Mouse (Mus musculus) cerebellum, adult 2 months (tissue): ENCODE measurements at regions not wholly inside any gene's neighbourhood (a gene's known extent, or its start where the extent isn't known, plus 50 kb on each side); places are given as distances from the start of the nearest gene placed in this dataset.
"Not testable (repeated sequence)": the region's sequence is repeated elsewhere in the genome, so short reads cannot be mapped to it uniquely, and the experiment has no call there.

ENCODE experiments used
- DNase-seq, 2 experiments: peaks; one replicate each; pipeline ENCODE4 v3.0.0; 2021
- H3K27ac ChIP-seq: fragments of 200-500 bp; 2 replicates; pipeline ENCODE4 v1.5.1; 2012; ENCODE audit warnings: low read length, control low read depth, inconsistent platforms; ENCODE audit not compliant: insufficient read depth
- H3K27me3 ChIP-seq: fragments of 200-500 bp; 2 replicates; pipeline ENCODE4 v1.6.1; 2012; ENCODE audit warnings: inconsistent platforms, mild to moderate bottlenecking, low read length, moderate library complexity; ENCODE audit not compliant: control insufficient read depth, insufficient read depth
- H3K4me1 ChIP-seq: fragments of 200-500 bp; 2 replicates; pipeline ENCODE4 v1.6.1; 2011; ENCODE audit warnings: low read length; ENCODE audit not compliant: control insufficient read depth, insufficient read depth
- H3K4me3 ChIP-seq: fragments of 200-500 bp; replicated peaks from 2 replicates; pipeline ENCODE3; 2011; ENCODE audit warnings: mild to moderate bottlenecking, low read depth, low read length, control low read depth; ENCODE audit not compliant: insufficient read depth
- CTCF ChIP-seq: fragments of 200-500 bp; IDR thresholded peaks from 2 replicates; pipeline ENCODE4 v1.5.1; 2011; ENCODE audit warnings: low read depth, mild to moderate bottlenecking, control low read depth, low read length, moderate library complexity, borderline replicate concordance; ENCODE audit not compliant: insufficient read depth
- POLR2A ChIP-seq: fragments of 200-500 bp; IDR thresholded peaks from 2 replicates; pipeline ENCODE4 v1.6.1; 2011; ENCODE audit warnings: low read length, control low read depth, borderline replicate concordance; ENCODE audit not compliant: insufficient read depth
- WGBS: fragments of 180-500 bp; shearing (Covaris S2); methylation state at CpG from one replicate; pipeline ENCODE4 v1.1.7; 2018; 5-methylcytosine and 5-hydroxymethylcytosine counted together

DNA sequence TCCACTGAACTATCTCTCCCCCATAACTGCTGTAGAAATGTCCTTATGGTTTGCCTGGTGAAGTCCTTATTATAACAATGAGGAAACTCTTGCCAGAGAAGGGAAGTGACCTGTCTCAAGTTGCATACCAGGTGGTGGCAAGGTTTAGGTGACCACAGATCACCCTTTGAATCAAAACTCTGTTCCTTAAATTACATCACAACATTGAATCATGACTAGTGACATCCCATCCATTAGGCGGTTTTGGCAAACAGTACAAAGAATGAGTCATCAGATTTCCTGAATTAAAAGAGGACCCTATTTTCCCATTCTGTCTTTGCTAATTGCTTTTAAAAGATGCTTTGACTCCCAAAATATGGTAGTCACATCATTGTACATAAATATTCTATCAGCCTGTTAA lies 168.5 kb upstream of the Pgr start:
- Histone ChIP-seq H3K4me3 (no peak overlapping the region), H3K4me1 (no peaks in the 10 kb centered on the region), H3K27ac (no peak overlapping the region), H3K27me3 (no peaks in the 10 kb centered on the region)
- 89% methylated on average over 1 of the region's 1 CpGs for WGBS
- DNase-seq, result no peak
- TF ChIP-seq POLR2A (no peak), CTCF (no peak)

DNA sequence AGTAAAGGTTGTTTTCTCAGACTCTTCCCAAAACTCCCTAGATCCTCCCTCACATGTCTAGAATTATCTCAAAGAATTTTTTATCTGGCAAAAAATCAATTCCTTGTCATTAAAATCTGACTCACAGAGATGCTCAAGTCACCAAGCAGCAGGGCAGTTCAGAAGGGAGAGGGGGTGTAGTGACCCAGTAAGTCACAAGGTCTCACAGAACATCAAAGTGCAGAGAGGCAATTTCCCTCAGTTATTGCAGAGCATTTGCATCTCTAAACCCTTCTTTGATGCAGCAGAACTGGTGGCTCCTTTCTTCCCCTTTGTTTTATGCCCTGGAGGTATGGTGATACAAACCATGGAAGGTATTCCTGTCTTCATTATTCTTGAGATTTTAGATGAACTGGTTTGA lies 166.1 kb upstream of the Pgr start:
- no peak for DNase-seq
- H3K27me3 ChIP-seq, result no peaks in the 10 kb centered on the region
- H3K4me3 ChIP-seq, result no peak overlapping the region
- TF ChIP-seq CTCF (no peak), POLR2A (no peak)
- no peaks in the 10 kb centered on the region for H3K4me1 ChIP-seq
- no peak overlapping the region for H3K27ac ChIP-seq

DNA sequence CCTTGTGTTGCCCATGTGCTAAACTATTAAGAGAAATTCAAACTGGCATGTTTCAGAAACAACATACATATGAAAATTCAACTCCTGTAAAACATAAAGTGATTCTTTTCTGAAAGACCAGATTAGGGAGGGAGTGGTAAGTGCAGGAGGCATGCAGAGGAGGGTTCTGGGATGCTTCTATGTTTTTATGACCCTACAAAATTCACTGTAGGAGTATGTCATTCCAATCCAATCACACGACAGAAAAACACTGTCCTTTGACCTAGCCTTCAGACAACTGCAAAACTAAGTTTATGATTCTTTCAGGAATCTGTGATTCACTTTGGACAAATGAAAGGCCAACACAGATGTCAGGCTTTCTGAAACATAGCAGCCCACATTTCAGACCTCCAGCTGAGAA lies 159.4 kb upstream of the Pgr start:
- TF ChIP-seq CTCF (no peak), POLR2A (no peak)
- Histone ChIP-seq H3K4me3 (no peak overlapping the region), H3K27me3 (no peaks in the 10 kb centered on the region), H3K27ac (no peak overlapping the region), H3K4me1 (no peaks in the 10 kb centered on the region)
- 55% methylated on average over 1 of the region's 1 CpGs for WGBS
- DNase-seq, result no peak

DNA sequence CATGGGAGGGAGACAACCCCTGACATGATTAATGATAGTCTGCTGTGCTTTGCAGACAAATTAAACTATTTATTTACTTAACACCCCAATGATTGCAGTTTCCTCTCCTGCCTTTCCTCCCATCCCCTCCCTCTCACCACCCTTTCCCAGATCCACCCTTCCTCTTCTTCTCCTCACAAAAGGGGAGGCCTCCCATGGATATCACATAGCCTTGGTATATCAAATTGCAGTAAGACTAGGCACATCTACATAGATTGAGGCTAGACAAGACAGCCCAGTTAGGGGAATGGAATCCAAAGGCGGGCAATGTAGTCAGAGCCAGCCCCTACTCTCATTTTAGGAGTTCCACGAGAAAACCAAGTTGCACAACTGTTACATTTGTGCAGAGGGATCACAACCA lies 149.8 kb upstream of the Pgr start:
- Histone ChIP-seq H3K4me3 (no peak overlapping the region), H3K4me1 (no peaks in the 10 kb centered on the region), H3K27ac (no peak overlapping the region), H3K27me3 (no peaks in the 10 kb centered on the region)
- no peak for DNase-seq
- 77% methylated on average over 2 of the region's 2 CpGs for WGBS
- TF ChIP-seq CTCF, result no peak
- no peak for TF ChIP-seq POLR2A

DNA sequence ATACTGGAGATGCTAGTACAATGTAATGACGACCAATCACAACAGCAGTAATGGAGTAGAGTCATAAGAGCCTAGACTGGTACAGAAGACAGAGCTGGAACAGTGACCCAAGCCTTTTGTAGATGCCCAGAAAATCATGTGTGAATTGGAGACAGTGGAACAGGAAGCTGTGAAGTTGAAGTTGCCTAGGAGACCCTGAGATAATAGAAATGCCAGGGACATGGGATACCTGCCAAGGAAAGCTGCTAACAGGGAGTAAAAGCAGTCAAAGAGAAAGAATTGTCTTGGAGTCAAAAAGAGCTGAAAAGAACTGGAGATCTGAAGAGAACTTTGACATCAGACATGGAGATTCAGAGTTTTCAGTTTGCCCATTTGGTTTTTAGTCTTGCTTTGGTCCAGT lies 138.8 kb upstream of the Pgr start:
- H3K4me1 ChIP-seq, result no peaks in the 10 kb centered on the region
- TF ChIP-seq POLR2A, result no peak
- no peak for TF ChIP-seq CTCF
- no peak for DNase-seq
- H3K27me3 ChIP-seq, result no peaks in the 10 kb centered on the region
- 60% methylated on average over 1 of the region's 1 CpGs for WGBS
- H3K4me3 ChIP-seq, result no peak overlapping the region
- no peak overlapping the region for H3K27ac ChIP-seq

DNA sequence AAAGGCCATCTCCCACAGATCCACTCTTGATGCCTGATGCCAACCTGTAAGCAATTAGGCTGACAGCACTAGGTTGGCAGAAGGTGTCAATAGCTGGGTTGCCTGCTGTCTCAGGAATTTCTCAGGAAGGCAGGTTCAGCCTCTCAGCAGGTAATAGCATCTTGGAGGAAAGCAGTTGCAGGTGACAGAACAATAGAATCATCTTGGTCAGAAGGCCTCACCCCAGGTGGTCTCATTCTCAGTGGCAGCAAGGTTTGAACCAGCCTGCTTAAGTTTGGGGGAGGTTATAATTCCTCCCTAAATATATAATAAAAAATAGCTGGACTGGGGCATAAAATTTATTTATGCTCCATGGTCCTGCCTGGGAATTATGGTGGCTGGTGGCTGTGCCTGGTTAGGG lies 130.2 kb upstream of the Pgr start:
- H3K27ac ChIP-seq, H3K4me3 ChIP-seq, H3K4me1 ChIP-seq, H3K27me3 ChIP-seq: not testable (repeated sequence)
- DNase-seq, result peak; percentile 6 to 10

DNA sequence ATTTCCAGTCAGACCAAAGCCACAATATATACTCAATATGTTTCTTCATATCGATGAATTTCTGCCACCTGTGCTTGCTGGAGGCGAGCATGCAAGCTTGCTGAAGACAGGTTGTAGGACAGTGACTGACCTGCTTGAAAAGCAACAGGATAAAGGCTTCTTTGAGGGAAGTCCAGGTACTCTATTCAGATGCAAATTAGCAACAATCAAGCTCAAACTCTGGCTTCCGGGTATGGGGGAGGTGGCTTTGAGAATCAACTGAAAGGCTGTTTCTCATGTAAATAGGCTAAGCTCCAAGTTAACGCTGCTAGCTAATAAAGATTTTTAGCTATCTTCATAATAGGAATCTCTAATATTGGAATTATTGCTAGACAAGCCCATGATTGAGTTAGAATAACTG lies 129.6 kb upstream of the Pgr start:
- H3K4me1 ChIP-seq, result no peaks in the 10 kb centered on the region
- TF ChIP-seq CTCF (no peak), POLR2A (no peak)
- H3K27me3 ChIP-seq, result no peaks in the 10 kb centered on the region
- no peak for DNase-seq
- 40% methylated on average over 4 of the region's 4 CpGs for WGBS
- no peak overlapping the region for H3K27ac ChIP-seq
- no peak overlapping the region for H3K4me3 ChIP-seq

DNA sequence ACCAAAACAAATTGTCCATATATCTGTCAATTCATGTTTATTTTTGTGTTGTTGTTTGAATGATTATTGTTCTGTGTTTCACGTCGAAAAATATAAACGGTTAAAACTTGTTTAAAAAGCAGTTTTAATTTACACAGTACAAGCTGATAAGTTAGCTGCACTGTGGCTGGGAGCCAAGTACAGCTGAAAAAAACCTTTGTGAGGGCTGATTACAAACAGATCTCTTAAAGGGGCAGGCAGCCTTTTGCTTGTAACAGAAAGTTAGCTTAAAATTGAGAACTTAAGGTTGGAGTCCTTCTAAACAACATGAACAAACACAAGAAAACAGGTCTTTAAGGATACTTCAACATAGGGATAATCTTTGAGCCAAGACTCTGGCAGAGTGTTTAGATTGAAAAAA lies 118.3 kb upstream of the Pgr start:
- not testable (repeated sequence) for H3K4me3 ChIP-seq, H3K27me3 ChIP-seq, H3K4me1 ChIP-seq, DNase-seq, H3K27ac ChIP-seq
- 63% methylated on average over 3 of the region's 3 CpGs for WGBS

DNA sequence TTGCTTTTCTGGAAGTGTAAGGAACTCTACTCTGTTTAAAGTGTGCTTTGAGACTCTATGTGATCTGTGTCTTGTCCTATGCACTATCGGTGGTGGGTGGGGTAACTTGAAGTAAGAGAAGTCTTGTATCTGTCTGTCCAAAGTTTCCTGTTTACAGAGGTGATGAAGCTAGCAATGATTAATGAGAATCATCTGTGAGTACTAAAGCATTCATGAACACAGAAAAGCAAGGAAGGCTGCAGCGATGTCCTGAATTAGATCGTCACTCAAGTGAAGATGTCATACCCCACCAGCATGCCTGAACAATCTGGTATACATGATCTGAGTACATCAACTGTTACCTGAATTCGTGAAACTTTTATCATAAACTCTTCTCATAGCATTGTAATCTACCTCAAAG lies 85.4 kb upstream of the Pgr start:
- WGBS, result 84% methylated on average over 4 of the region's 4 CpGs
- no peak overlapping the region for H3K4me3 ChIP-seq
- no peak for DNase-seq
- no peaks in the 10 kb centered on the region for H3K4me1 ChIP-seq
- no peak overlapping the region for H3K27ac ChIP-seq
- TF ChIP-seq POLR2A, result no peak
- TF ChIP-seq CTCF, result no peak
- H3K27me3 ChIP-seq, result no peaks in the 10 kb centered on the region
